Mouse (Mus musculus) CH12.LX (cell line): ENCODE measurements around the gene Immp2l.

ENCODE experiments used
- CHD1 ChIP-seq: IDR thresholded peaks from 2 replicates; pipeline ENCODE4 v1.6.1; 2012; ENCODE audit warnings: low read depth, low read length, improper control_type of control experiment, inconsistent platforms
- CHD2 ChIP-seq: IDR thresholded peaks from 2 replicates; pipeline ENCODE4 v1.6.1; 2011; ENCODE audit warnings: low read length, improper control_type of control experiment
- CTCF ChIP-seq, 2 experiments: IDR thresholded peaks in 1 of 2; conservative IDR thresholded peaks in 1 of 2; 2 replicates each; pipeline ENCODE4 v1.5.1; 2011 to 2012; ENCODE audit warnings: low read depth in 2 of 2, low read length in 2 of 2, improper control_type of control experiment in 1 of 2, inconsistent platforms in 1 of 2, mild to moderate bottlenecking in 1 of 2, moderate library complexity in 1 of 2
- E2F4 ChIP-seq: IDR thresholded peaks from 2 replicates; pipeline ENCODE4 v1.6.1; 2011; ENCODE audit warnings: low read depth, low read length, improper control_type of control experiment; ENCODE audit not compliant: insufficient replicate concordance
- JUND ChIP-seq: conservative IDR thresholded peaks from 2 replicates; pipeline ENCODE4 v1.6.1; 2011; ENCODE audit warnings: low read depth, low read length, improper control_type of control experiment
- NELFE ChIP-seq: IDR thresholded peaks from 2 replicates; pipeline ENCODE4 v1.6.1; 2011; ENCODE audit warnings: low read depth, low read length, improper control_type of control experiment
- POLR2A ChIP-seq: IDR thresholded peaks from 2 replicates; pipeline ENCODE4 v1.6.1; 2011; ENCODE audit warnings: low read depth, mild to moderate bottlenecking, improper control_type of control experiment, low read length

DNA sequence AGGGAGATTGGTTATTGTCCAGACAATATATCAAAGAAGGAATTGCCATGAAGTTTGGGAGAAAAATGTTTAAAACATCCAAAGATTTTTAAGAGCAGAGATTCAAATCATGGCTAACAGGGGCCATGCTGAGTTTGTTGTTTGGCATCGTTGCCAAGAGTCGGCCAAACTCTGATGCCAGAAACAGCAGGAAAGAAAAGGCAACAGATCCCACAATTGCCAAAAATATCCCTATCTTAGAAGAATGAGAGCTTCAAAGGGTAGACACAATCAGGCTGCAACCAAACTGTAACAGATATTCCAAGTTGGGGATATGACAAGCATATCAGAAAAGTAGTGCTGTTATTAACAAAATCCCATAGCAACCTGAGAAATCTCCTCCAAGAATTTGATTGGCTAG is 686.7 kb downstream of the Immp2l start:
- TF ChIP-seq JUND (no peak), POLR2A (no peak), CHD1 (no peak), CTCF (conservative IDR thresholded peaks at IDR 0.05 in 1 of 2, IDR thresholded peaks at IDR 0.05 in 1 of 2; ENCODE audit: low read depth in 2 of 2, low read length in 2 of 2) (no peak), NELFE (no peak), CHD2 (no peak), E2F4 (no peak)
